ENCODE assay signal across 13 mouse cellular contexts in the genomic region with DNA sequence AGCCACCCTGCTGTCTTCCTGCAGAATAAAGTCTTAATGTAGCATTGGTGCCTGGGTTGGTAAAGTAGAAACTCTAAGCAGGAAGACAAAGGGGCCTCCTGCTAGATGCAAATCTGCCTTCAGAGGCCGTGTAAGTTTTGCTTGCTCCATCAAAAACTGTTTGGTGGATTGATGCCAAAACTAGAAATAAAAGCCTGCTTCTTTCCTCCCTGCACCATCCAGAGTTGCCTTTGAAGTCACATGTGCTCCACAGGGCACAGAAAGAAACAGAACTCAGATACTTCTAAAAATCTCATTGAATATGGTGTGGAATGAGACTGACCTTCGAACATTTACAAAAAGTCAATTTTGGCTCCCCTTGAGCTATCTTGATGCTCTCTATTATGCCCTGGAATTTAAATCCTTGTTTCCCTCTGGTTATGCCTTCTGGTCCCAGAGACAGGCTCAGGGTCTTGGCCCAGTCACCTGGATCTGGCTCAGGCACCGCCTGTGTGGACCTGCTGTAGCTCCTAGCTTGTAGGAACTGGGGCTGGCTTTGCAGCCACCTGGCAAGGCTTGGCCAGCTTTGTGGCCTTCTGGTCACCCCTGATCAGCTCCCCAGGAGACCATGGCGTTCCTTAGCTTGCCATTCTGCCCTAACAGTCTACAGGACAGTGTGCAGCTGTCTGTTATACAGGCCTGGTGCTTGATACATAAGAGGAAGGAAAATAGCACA. TPM values are rescaled to one million over a fixed set of nuclear protein-coding genes. Genes with fewer than 3 reads are reported as not detected.
A peak's percentile ranks its signal among the peaks of the same experiment; 100 is the strongest.
DNase-seq lines count a peak whose midpoint lies in the region; ATAC-seq lines count a peak whose summit lies in the region.
"Had no signal": no experiment of that assay in that cellular context is flagged by ENCODE, and none has a peak within 500 bp of the region (broad histone marks: within the 10 kb centered on the region; RNA-seq: fewer than 3 reads in every experiment).

No protein-coding gene starts in this region.

- DNase-seq in embryonic facial prominence, embryonic 10.5 days (ENCODE audit: low spot score): no peak
- no peak for DNase-seq in limb, embryonic 10.5 days (ENCODE audit: low spot score)
- peak; percentile 88 to 95 for DNase-seq in cerebellum, postnatal 10 days
- no peak for DNase-seq in heart, embryonic 10.5 days (ENCODE audit: low spot score)
- DNase-seq in gastrocnemius, adult 18-20 months (ENCODE audit: low spot score): no peak
- DNase-seq: heart, postnatal 36 days had no signal

- ATAC-seq in embryonic facial prominence, embryonic 12.5 days (ENCODE audit: insufficient number of reproducible peaks, insufficient read depth, low FRiP score, low TSS enrichment): no peak
- ATAC-seq in limb, embryonic 12.5 days (ENCODE audit: insufficient number of reproducible peaks, insufficient read depth, low FRiP score, low TSS enrichment, low read depth): no peak
- no peak for ATAC-seq in limb, embryonic 15.5 days (ENCODE audit: insufficient number of reproducible peaks, low FRiP score, low TSS enrichment, low read depth)
- ATAC-seq: activated CD4-positive, CD25-positive, alpha-beta regulatory T cell, adult 4 months had no signal

- no peak overlapping the region for H3K4me3 ChIP-seq in embryonic facial prominence, embryonic 12.5 days
- no peak overlapping the region for H3K4me3 ChIP-seq in embryonic facial prominence, embryonic 10.5 days
- no peak overlapping the region for H3K4me3 ChIP-seq in limb, embryonic 12.5 days (replicated peaks)
- H3K4me3 ChIP-seq in limb, embryonic 10.5 days: no peak overlapping the region
- H3K4me3 ChIP-seq in limb, embryonic 15.5 days: no peak overlapping the region
- H3K4me3 ChIP-seq in heart, embryonic 10.5 days: no peak overlapping the region
- H3K4me3 ChIP-seq: erythroblast, embryonic 14.5 days had no signal

- H3K27ac ChIP-seq in embryonic facial prominence, embryonic 12.5 days: 0 out of 2 replicates have a peak overlapping the region, but pooled peaks have one; percentile 27
- no peak overlapping the region for H3K27ac ChIP-seq in embryonic facial prominence, embryonic 10.5 days (replicated peaks)
- 0 out of 2 replicates have a peak overlapping the region, but pooled peaks have one; percentile 29 for H3K27ac ChIP-seq in limb, embryonic 12.5 days
- no peak overlapping the region for H3K27ac ChIP-seq in limb, embryonic 10.5 days
- 0 out of 2 replicates have a peak overlapping the region, but pooled peaks have one; percentile 18 for H3K27ac ChIP-seq in limb, embryonic 15.5 days
- H3K27ac ChIP-seq in heart, embryonic 10.5 days: no peak overlapping the region
- H3K27ac ChIP-seq: liver, embryonic 14.5 days had no signal

- no peaks in the 10 kb centered on the region for H3K36me3 ChIP-seq in embryonic facial prominence, embryonic 12.5 days
- H3K36me3 ChIP-seq in embryonic facial prominence, embryonic 10.5 days (replicated peaks): no peaks in the 10 kb centered on the region
- H3K36me3 ChIP-seq in limb, embryonic 12.5 days: no peaks in the 10 kb centered on the region
- no peaks in the 10 kb centered on the region for H3K36me3 ChIP-seq in limb, embryonic 10.5 days
- no peaks in the 10 kb centered on the region for H3K36me3 ChIP-seq in limb, embryonic 15.5 days
- H3K36me3 ChIP-seq in heart, embryonic 10.5 days: no peaks in the 10 kb centered on the region
- H3K36me3 ChIP-seq: G1E had no signal

- H3K4me1 ChIP-seq in embryonic facial prominence, embryonic 12.5 days: 0 out of 2 replicates have a peak, but pooled peaks cover 3% of the 10 kb centered on the region
- no peaks in the 10 kb centered on the region for H3K4me1 ChIP-seq in embryonic facial prominence, embryonic 10.5 days
- H3K4me1 ChIP-seq in limb, embryonic 12.5 days (replicated peaks): 0 out of 2 replicates have a peak, but pooled peaks cover 3% of the 10 kb centered on the region
- H3K4me1 ChIP-seq in limb, embryonic 10.5 days: no peaks in the 10 kb centered on the region
- peaks cover 5% of the 10 kb centered on the region; the same call in 1 of the 2 replicates for H3K4me1 ChIP-seq in limb, embryonic 15.5 days
- H3K4me1 ChIP-seq in heart, embryonic 10.5 days: 0 out of 2 replicates have a peak, but pooled peaks cover 4% of the 10 kb centered on the region

- WGBS in embryonic facial prominence, embryonic 12.5 days: 63% methylated on average over 4 of the region's 4 CpGs
- 79% methylated on average over 4 of the region's 4 CpGs for WGBS in embryonic facial prominence, embryonic 10.5 days
- WGBS in limb, embryonic 12.5 days: 69% methylated on average over 4 of the region's 4 CpGs
- WGBS in limb, embryonic 10.5 days: 76% methylated on average over 4 of the region's 4 CpGs
- 44% methylated on average over 4 of the region's 4 CpGs for WGBS in limb, embryonic 15.5 days
- 72% methylated on average over 4 of the region's 4 CpGs for WGBS in heart, embryonic 10.5 days

- H3K9ac ChIP-seq in embryonic facial prominence, embryonic 12.5 days: no peak overlapping the region
- no peak overlapping the region for H3K9ac ChIP-seq in limb, embryonic 12.5 days (replicated peaks)
- no peak overlapping the region for H3K9ac ChIP-seq in limb, embryonic 15.5 days
- H3K9ac ChIP-seq: liver, embryonic 14.5 days had no signal

- no peak overlapping the region for H3K4me2 ChIP-seq in embryonic facial prominence, embryonic 12.5 days (replicated peaks)
- no peak overlapping the region for H3K4me2 ChIP-seq in limb, embryonic 12.5 days
- H3K4me2 ChIP-seq in limb, embryonic 15.5 days: no peak overlapping the region

- H3K27me3 ChIP-seq in embryonic facial prominence, embryonic 12.5 days: no peaks in the 10 kb centered on the region
- no peaks in the 10 kb centered on the region for H3K27me3 ChIP-seq in embryonic facial prominence, embryonic 10.5 days (replicated peaks; ENCODE audit: low read depth, poor library complexity, severe bottlenecking)
- 0 out of 2 replicates have a peak, but pooled peaks cover 3% of the 10 kb centered on the region for H3K27me3 ChIP-seq in limb, embryonic 12.5 days
- no peaks in the 10 kb centered on the region for H3K27me3 ChIP-seq in limb, embryonic 10.5 days (ENCODE audit: low read depth, poor library complexity, severe bottlenecking)
- no peaks in the 10 kb centered on the region for H3K27me3 ChIP-seq in limb, embryonic 15.5 days
- H3K27me3 ChIP-seq in heart, embryonic 10.5 days (ENCODE audit: insufficient read depth, poor library complexity, severe bottlenecking): no peaks in the 10 kb centered on the region

- no peaks in the 10 kb centered on the region for H3K9me3 ChIP-seq in embryonic facial prominence, embryonic 12.5 days
- no peaks in the 10 kb centered on the region for H3K9me3 ChIP-seq in embryonic facial prominence, embryonic 10.5 days
- no peaks in the 10 kb centered on the region for H3K9me3 ChIP-seq in limb, embryonic 12.5 days
- H3K9me3 ChIP-seq in limb, embryonic 10.5 days (replicated peaks): no peaks in the 10 kb centered on the region
- no peaks in the 10 kb centered on the region for H3K9me3 ChIP-seq in limb, embryonic 15.5 days
- no peaks in the 10 kb centered on the region for H3K9me3 ChIP-seq in heart, embryonic 10.5 days
- H3K9me3 ChIP-seq: G1E had no signal

RNA-seq across cellular contexts. Expression of gene Nebl, which starts 47.8 kb away (rescaled TPM):
- polyA plus RNA-seq in embryonic facial prominence, embryonic 12.5 days (2016; fragmentation: Nextera tagmentation; extraction: Ambion mirVana): 9.1 and 9.4 TPM in 2 replicates
- 6.6 and 6.7 TPM in 2 replicates for polyA plus RNA-seq in embryonic facial prominence, embryonic 10.5 days (2016; fragmentation: Nextera tagmentation; extraction: Ambion mirVana)
- polyA plus RNA-seq in limb, embryonic 12.5 days (2016; fragmentation: Nextera tagmentation; extraction: Ambion mirVana): 10.4 and 11.7 TPM in 2 replicates
- polyA plus RNA-seq in limb, embryonic 10.5 days (2016; fragmentation: Nextera tagmentation; extraction: Ambion mirVana): 2.3 and 4.7 TPM in 2 replicates
- polyA plus RNA-seq in limb, embryonic 15.5 days (2015; fragmentation: Nextera tagmentation; extraction: Ambion mirVana): 25.2 and 30.4 TPM in 2 replicates
- 292 and 461 TPM in 2 replicates for polyA plus RNA-seq in heart, embryonic 10.5 days (2016; fragmentation: Nextera tagmentation; extraction: Ambion mirVana)
- under 1 TPM; 0.32 to 0.81 TPM for total RNA-seq in gastrocnemius, adult 18-20 months (2021)

Comparison
In these comparisons a context has a peak if more than half of its experiments do, and no peak if none do; other contexts are left out.
1. H3K27ac ChIP-seq: peak in embryonic facial prominence, embryonic 12.5 days (single experiment), limb, embryonic 12.5 days (single experiment) and limb, embryonic 15.5 days (single experiment); none in embryonic facial prominence, embryonic 10.5 days (single experiment), limb, embryonic 10.5 days (single experiment) and heart, embryonic 10.5 days (single experiment).
2. DNase-seq: peak in cerebellum, postnatal 10 days (2 of 2); none in embryonic facial prominence, embryonic 10.5 days (single experiment), limb, embryonic 10.5 days (single experiment), heart, embryonic 10.5 days (single experiment) and gastrocnemius, adult 18-20 months (single experiment).